Mouse (Mus musculus) ovary, postnatal 10 days (tissue): ENCODE measurements around the gene Sh3pxd2b.
A peak's percentile ranks its signal among the peaks of the same experiment; 100 is the strongest.

Experiments used
- DNase-seq: peaks from one replicate; pipeline ENCODE4 v3.0.0; 2022; ENCODE audit warnings: low spot score

Sh3pxd2b gene

DNA sequence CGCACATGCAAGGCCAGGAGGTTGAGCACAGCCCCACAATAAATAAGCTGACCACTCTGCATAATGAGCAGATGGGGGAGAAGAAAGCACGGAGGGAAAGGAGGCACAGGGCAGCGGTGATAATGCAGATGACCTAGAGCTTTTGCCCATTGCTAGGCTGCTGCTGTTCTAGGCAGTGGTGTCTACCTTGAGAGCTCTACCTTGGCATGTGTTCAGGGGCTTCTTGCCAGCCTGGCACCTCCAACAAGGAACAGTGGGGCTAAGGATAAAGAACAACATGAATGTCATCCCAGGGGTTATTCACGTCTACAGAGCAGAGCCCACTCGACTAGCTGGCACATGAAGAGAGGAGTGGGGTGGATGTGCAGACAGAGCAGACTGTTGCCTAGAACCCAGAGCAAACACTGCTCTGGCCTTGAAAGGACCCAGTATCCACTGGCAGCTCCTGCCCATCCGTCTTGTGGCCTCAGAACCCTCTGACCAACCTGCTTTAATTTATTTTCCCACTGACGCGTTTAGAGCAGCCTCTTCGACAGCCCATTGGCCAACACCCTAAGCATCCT, 26.5 kb downstream of the Sh3pxd2b start:
- no peak for DNase-seq

DNA sequence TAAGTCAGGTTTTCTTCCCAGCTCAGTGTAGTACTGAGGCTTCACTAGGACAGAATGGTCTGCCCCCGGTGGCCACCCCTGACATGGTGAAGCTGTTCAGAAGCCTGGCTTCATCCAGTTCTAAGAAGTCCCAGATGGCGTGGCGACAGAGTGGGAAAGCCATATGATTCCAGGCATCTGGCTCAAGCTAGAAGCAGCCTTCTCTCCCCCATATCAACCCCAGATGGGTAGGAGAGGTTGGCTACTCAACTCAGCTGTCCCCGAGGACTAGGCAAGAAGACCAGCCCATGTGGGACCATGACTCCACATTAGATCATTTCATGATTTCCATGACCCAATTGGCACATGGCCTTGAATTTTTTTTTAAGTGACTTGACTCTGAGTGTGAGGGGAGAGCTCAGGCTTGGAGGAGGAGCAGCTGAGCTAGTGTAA, 27.5 kb downstream of the Sh3pxd2b start:
- DNase-seq: no peak

DNA sequence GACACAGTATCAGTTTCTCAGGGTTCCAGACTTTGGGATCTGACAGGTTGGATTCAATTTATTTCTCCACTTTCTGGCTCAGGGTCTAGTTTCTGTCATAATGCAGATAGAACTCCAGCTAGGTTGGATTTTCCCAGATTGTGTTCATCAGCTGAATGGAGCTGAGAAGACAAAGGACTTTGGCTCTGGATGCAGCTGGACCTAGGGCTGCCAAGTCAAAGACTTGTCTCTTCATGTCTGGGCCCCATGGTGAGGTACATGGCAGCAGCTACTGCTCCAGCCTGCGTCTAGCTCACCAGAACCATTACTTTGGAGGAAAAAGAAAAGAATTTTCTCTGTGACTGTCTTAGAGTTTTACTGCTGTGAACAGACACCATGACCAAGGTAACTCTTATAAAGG, 28.5 kb downstream of the Sh3pxd2b start:
- DNase-seq: no peak

DNA sequence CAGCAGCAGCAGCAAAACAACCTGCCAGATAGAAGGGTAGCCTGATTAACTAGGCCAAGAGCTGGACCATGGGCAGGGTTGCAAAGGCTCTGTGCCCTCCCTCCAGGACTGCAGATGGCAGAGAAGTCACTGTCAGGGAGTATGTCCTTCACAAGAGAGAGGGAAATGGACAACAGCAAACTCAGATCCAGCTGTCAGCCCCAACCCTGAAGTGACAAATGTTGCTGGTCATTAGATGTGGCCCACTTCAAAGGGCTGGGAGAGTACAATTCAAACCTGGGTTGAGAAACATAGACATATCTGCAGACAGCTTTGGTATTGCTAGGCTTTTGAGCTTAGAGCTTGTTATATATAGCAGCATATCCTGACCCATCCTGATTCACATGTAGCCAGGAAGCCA, 32.3 kb downstream of the Sh3pxd2b start:
- no peak for DNase-seq

DNA sequence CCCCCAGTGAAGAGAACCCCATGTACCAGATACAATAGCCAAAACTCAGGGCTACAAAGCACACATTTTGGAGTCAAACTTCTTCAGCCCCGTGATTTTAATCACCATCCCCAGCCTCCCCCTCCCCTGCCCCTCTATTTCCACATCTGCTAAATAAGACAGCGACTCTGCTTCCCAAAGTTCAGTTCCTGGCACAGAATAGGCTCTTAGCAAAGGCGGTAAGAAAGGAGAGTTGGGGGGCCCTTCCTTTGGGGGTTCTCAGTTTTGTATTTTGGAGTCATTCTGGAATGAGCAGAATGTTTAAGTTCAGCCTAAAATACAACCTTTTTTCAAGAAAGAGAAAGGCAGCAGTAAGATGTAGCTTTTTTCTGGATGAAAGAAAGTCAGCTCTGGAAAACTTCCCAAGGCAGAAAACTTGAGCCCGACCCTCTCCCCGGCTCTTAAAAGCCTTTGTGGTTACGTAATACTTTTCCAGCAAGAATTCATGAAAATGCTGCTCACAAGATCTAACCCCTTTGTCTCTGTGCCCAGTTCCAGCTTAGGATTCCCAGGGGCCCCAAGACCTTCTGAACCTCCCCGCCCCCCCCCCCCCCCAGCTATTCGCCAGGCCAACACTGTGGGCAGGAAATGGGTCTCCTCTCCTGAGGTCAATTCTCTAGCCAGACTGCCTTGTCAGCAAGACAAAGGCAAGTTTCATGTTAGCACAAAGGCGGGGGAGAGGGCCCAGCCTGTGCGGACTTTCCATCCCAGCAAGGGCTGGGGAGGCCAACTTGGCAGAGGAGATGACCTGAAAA, 35.9 kb downstream of the Sh3pxd2b start:
- DNase-seq: peak; percentile 31

DNA sequence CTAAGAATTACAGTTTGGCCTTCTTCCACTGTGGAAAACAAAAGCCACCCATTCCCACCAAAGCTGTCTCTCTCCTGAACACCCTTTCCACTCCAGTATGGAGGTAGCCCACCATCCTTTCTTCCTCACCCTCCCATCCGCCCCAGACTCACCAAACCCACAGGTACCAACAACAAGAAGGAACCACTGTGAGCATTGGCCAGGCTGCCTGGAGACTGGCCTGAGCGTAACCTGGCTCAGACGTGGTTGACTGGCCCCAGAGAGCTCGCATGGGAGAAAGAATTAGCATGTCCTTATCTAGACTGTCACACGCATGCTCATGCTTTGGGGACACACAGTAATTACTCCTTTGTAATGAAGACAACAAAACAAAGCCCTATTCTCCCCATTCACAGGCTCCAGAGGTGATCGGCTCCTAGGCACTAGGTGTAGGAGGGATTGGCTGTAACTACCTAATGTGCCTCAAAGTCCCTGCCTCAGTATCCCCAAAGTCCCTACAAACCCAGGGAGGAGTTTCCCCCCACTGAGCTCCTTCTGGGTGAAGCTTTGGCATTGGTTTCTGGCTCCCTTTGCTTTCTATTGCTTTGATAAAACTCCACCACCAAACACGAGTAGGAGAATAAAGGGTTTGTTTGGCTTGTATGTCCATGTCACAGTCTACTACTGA, 36.6 kb downstream of the Sh3pxd2b start:
- DNase-seq: no peak

DNA sequence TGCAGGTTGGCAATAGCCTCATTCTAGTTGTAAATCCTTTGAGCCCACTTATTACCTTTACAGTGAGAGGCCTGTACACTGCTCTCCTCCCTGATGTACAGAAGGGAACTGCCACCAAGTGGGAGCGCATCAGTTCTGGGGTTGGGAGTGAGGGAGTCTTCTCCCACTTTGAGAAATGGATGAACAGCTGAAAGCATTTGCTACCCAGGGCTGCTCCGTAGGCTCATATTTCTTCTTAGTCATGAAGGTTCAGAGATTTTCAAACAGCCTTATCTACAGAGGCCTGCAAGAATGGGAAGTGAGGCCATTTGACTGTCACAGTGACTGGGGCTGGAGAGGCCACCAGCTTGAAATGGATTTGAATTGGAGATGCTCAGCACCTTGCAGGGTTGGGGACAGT, 38.4 kb downstream of the Sh3pxd2b start:
- DNase-seq: no peak

DNA sequence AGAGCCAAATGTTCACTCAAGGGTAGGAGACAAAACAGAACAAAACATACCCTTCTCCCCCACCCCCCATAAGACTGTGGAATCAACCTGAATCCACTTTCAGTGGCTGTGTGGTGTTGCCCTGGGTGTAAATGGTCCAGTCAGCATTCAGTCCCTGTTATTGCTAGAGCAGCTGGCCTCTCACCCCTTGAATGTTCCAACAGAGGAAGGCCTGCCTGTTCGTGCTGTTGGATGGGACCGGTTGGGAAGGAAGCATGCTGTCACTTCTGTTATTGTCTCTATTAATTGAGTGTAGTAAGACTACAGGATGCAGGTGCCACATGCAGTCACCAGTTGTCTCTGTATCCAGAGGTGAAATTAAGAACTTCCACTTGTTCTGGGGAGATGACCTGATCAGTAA, 40.4 kb downstream of the Sh3pxd2b start:
- no peak for DNase-seq

DNA sequence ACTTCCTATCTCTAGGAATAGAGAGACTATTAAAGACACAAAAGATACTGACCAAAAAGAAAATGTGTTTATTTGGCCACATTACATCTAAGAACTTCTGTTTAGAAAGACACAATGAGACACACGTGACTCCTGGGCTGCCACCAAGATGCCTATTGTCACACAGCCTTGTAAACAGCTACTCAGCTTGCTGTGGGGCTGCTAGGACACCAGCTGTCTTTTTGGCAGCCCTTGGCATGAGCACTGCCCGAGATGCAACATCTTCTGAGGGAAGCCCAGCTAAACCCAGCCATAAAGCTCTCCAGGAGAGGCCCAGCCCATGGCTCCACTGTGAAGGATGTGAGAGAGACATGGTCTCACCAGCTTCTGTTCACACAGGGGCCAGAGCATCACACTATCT, 45.5 kb downstream of the Sh3pxd2b start:
- no peak for DNase-seq

DNA sequence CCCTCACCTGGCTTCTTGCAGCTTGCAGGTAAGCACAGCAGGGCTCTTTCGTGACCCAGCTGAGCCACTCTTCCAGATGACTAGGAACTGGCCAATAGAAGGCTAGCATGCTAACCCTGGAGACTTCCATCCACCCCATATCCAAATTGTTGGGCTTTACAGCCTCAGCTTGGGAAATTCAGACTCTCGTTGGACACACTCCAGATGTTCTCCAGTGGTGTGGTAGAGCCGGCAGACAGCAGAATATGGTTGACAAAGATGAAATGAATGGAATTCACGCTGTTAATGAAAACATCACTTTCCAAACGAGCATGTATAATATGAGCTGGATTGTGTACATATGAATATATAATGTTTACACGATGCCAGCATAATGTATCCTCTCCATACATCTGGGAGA, 48.2 kb downstream of the Sh3pxd2b start:
- no peak for DNase-seq

DNA sequence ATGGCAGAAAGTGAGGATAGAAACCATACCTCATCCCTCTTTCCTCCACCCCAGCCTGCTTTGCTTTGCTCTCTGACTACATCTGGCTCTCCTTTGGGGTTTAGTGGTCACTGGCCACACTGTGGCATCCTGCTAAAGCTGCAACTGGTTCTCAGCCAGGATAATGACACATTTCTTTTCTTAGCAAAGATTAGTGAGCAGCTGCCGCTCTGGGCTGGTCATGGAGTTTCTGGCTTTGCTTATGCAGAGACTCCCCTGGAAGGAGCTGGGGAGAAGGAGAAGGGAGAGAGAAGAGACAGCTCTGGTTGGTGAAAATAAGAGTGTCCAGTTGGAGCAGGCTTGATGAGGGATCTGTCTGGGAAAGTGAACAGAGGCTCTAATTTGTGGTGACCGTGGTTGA, 50.8 kb downstream of the Sh3pxd2b start:
- no peak for DNase-seq

DNA sequence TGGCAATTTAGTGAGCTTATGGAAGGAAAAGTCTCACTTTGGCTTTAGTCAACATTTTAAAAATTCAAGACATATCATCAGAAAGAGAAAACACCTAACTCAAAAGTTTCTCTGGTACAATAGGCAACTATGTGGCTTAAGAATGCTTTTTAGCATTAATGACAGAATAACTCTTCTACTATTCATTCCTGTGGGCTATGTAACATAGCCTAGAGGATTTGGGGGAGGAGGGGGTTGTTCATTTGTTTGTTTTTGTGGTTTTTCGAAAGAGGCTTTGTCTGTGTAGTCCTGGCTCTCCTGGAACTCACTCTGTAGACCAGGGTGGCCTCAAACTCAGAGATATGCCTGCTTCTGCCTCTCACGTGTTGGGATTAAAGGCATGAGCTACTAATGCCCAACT, 51.6 kb downstream of the Sh3pxd2b start:
- DNase-seq: no peak

DNA sequence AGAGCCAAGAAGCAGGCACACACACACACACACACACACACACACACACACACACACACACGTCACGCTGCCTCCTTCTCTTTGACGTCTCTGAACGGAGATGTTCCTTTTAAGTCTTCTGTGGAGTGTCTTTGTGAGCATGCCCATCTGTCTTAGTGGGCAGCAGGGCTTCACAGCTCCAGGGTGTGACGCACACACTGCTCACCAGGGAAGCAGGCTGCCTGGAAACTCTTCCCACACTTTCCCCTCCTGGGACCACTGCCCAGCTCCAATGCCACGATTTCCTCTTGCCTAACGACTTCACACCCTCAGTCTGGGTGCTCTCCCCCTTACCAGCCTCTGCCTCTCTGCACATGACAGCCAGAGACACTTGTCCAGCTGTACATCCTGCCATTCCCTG, 55.1 kb downstream of the Sh3pxd2b start:
- no peak for DNase-seq

DNA sequence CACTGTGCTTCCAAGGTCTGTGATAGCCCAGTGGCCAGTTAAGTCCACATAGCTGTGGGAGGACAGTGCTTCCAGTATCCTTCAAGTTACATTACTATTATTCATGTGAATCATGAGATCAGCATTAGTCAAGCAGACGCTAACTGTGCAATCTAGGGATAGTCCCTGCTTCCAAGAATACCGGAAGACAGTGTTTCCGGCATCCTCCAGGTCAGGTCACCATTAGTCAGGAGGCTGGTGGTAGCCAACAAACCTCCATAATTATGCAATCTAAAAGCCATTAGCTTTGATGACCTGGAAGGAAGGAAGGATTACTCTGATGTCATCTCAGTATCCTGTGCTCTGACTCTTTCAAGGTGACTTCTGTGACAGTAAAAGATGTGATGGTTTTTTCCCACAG, 57.1 kb downstream of the Sh3pxd2b start:
- DNase-seq: no peak

DNA sequence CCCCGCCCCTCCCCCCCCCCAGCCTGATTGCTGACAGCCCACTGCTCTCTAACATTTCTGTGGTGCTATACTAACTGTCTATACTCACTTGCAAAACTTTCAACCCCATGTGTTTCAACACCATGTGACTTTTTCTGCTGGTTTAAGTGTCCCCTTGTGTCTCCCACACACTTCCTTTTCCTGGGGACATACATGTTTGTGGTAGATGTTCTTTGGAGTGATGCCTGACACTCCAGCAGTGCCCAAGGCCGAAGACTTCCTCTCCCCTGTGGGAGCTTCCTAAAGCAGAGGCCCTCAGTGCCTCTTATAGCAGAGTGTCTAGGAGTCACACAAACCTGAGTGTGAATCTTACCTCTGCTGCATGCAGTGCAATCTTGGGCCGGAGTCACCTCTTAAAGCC, 60.2 kb downstream of the Sh3pxd2b start:
- no peak for DNase-seq

DNA sequence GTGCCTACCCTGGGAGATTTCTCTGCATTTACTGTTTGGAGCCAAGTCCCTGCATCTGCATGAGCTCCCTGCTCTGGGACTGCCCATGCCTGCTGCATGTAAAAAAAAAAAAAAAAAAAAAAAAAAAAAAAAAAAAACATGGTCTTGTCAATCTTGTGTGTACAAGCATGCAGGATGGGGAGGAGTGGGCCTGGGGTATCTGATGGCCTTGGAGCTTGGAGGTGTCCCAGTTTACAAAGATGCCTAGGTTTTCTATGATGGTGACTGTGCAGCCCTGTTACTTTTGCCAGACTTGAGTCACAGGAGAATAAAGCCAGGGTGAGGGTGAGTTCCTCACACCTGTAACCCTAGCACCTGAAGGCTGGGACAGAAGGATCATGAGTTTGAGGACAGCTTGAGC, 61.4 kb downstream of the Sh3pxd2b start:
- DNase-seq: no peak

DNA sequence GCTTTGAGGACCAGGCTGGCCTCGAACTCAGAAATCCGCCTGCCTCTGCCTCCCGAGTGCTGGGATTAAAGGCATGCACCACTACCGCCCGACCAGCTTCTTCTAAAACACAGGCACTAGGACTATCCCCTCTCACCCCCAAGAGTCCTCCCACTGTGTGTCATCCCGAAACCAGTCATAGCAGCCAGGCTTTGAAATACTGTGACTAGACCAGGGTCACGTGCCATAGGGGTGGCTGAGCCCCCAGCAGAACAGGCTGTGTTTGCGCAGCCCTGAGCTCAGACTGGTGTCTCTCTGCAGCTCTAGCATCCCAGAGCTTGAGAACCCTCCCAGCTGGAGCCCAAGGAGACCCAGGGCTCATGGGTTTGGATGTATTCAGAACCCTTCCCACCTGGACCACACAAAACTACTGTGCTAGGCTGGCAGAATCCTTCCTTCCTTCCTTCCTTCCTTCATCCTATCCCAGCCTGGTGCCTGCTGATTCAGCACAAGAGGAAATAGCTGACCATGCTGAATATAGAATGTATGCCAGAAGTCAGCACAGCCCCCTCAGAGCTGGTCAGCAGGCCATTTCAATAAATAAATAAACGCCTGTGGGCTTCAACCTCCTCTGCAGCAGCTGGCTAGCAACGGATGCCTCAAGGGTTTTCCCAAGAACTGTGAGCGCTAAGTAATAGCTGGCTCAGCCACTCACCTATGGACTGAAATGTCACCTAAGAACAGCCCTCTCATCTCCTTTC, 62.4 kb downstream of the Sh3pxd2b start:
- DNase-seq: no peak

DNA sequence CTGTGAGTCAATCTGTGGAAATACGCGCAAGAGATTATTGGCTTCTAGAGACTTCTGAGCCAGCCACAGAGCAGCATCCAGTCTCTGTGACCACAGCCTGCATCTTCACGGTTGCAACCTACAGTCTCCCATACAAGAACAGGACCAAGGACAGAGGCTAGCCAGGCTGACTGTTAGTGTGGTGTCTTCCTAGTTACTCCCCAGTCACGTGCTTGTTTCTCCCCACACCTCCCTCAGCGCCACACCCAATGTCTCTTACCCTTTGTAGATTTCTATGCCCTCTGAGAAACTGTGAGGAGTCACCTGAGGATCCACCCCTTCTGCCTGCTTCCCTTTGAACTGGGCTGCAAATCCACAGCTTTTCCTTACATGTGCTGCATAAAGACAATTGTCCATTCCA, 72.4 kb downstream of the Sh3pxd2b start:
- no peak for DNase-seq

DNA sequence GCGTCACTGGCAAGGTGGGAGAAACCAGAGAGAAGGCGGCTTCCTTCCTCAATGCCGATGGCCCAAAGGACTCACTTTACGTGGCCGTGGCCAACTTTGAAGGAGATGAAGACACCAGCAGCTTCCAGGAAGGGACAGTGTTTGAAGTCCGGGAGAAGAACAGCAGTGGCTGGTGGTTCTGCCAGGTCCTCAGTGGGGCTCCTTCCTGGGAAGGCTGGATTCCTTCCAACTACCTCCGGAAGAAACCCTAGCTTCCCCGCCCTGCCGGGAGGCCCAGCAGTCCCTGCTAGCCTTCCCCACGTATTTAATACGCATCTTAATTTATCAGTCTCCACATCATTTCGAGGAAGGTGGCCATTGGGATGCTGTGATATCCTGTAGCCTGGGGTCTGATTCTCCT, 75.7 kb downstream of the Sh3pxd2b start:
- no peak for DNase-seq

DNA sequence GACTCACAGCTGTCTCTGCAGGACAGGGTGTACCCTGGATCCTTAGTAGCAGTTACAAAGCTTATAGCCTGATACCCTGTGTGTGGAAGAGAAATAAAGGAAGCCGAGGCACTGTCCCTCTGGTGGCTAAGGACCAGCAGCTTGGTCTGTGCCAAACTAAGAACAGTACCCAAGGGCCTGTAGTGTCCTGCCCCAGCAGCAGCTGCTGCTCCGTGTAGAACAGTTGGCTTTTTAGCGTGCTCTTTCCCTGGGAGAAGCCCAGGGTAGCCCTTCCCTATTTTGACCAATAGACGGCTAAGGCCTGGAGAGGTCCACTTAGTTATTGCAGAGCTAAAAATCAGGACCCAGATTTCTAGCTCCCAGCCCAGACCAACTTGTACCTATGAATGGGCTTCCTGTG, 77.0 kb downstream of the Sh3pxd2b start:
- no peak for DNase-seq

DNA sequence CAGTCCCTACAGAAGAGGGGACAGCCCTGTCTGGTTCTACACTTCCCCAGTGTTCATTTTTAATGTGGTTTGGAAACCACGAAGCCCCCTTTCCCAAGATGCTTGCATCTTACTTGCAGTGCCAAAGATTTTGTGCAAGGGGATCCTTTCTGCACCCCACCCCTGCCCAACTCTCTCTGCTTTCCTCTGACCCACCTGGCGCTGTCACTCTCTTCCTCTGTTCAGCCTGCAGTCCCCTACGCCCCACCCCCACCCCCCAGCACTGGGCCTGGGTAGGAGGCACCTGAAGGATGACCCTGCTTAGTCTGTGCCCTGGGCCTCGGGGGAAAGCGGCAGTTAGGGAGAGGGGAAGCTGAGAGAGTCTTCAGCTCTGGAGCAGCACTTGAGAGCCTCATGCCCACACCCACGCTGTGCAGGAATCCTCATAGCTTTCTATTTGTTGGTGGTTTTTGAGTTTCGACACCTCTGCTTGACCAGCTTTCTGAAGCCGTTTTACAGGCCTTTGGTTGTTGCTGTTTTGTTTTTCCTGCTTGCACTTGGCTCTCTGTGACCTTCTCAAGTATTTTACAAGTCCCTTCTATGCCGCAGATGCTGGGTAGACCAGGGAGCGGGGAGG, 77.5 kb downstream of the Sh3pxd2b start:
- no peak for DNase-seq

DNA sequence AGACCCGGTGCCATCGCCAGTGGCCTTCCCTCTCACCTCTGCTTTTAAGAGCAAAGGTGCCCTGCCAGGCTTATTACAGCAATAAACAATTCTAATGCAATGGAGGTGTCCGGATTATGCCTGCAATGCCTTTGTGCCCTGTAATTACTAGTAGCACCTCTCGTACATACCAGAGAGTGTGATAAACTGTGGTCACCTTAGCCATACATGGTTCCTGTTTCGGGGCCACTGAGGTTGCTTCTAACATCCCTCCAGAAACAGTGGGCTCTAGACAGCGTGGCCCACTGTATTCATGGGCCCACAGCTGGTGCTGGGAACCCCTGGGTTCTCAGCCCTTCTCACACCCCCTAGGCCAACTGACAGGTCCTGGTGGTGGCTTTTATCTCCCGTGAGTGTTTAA, 79.9 kb downstream of the Sh3pxd2b start:
- no peak for DNase-seq
